Mouse (Mus musculus): ENCODE measurements around the gene Tln2. TPM values are rescaled to one million over a fixed set of nuclear protein-coding genes. Genes with fewer than 3 reads are reported as not detected.

The Tln2 gene
- total RNA-seq, 1 experiment from 2014 or later, result 0.82 TPM

GRCm38 (mm10) chr9:67178709-67179108 lies 380.8 kb downstream of the Tln2 start:
- ATAC-seq (replicated peaks; ENCODE audit: low read depth, poor library complexity, severe bottlenecking), result no peak

- no peak for ATAC-seq (replicated peaks; ENCODE audit: low read depth, poor library complexity, severe bottlenecking)
Measured at GRCm38 (mm10) chr9:67178203-67178602, 381.3 kb downstream of the Tln2 start.

GRCm38 (mm10) chr9:67176073-67176472 lies 383.4 kb downstream of the Tln2 start:
- ATAC-seq (replicated peaks; ENCODE audit: low read depth, poor library complexity, severe bottlenecking), result 0 out of 2 replicates have a peak, but pooled peaks have one; percentile 29

GRCm38 (mm10) chr9:67173816-67174215 lies 385.7 kb downstream of the Tln2 start:
- ATAC-seq (replicated peaks; ENCODE audit: low read depth, poor library complexity, severe bottlenecking), result no peak

GRCm38 (mm10) chr9:67173154-67173553 lies 386.3 kb downstream of the Tln2 start:
- no peak for ATAC-seq (replicated peaks; ENCODE audit: low read depth, poor library complexity, severe bottlenecking)

- ATAC-seq (replicated peaks; ENCODE audit: low read depth, poor library complexity, severe bottlenecking), result no peak
Measured at GRCm38 (mm10) chr9:67171409-67171808, 388.1 kb downstream of the Tln2 start.

- ATAC-seq (replicated peaks; ENCODE audit: low read depth, poor library complexity, severe bottlenecking), result peak; percentile 82
Measured at GRCm38 (mm10) chr9:67170759-67171158, 388.7 kb downstream of the Tln2 start.

- no peak for ATAC-seq (replicated peaks; ENCODE audit: low read depth, poor library complexity, severe bottlenecking)
Measured at GRCm38 (mm10) chr9:67170047-67170446, 389.5 kb downstream of the Tln2 start.

Other genes with a start within 250 kb of the Tln2 start
- not detected in 2 replicates for gene C2cd4b, start 199.7 kb upstream of the Tln2 start, total RNA-seq (2017)

All from common myeloid progenitor, adult 5-6 weeks (primary cell).